Mouse (Mus musculus): ENCODE results near the gene Ncan. TPM values are rescaled to one million over a fixed set of nuclear protein-coding genes. Genes with fewer than 3 reads are reported as not detected.

The Ncan gene
- total RNA-seq (2023): 0.12 to 0.24 TPM (median 0.12 TPM) in 4 replicates

GRCm38 (mm10) chr8:70120667-70121066 lies at the start of gene Ncan:
Gene Ncan, minus strand, starts transcription at chr8:70120873.

GRCm38 (mm10) chr8:70139026-70139857 lies 18.6 kb upstream of the Ncan start, which contains the start of the genes Rfxank, Borcs8 and Mef2b:
Gene Rfxank, minus strand, starts transcription at chr8:70139154.
Gene Borcs8, plus strand, starts transcription at chr8:70139499.
Gene Mef2b, plus strand, starts transcription at chr8:70139711.

GRCm38 (mm10) chr8:70131166-70131883 lies 10.7 kb upstream of the Ncan start, which contains the start of gene Nr2c2ap:
Gene Nr2c2ap, plus strand, starts transcription at chr8:70131333.

GRCm38 (mm10) chr8:70083285-70083684 lies 37.4 kb downstream of the Ncan start, which contains the start of gene Hapln4:
Gene Hapln4, plus strand, starts transcription at chr8:70083457.

GRCm38 (mm10) chr8:70072441-70073069 lies 48.1 kb downstream of the Ncan start, which contains the start of gene Tm6sf2:
Gene Tm6sf2, plus strand, starts transcription at chr8:70072924.

Other genes with a start within 250 kb of the Ncan start
- gene Cilp2, start 233.2 kb downstream of the Ncan start, total RNA-seq (2023): 0.18 to 0.21 TPM in 2 of 4 replicates, not detected in the others
- gene Tssk6, start 218.7 kb downstream of the Ncan start, total RNA-seq (2023): 0.46 to 1.8 TPM (median 0.86 TPM) in 4 replicates
- gene Ndufa13, start 218.3 kb downstream of the Ncan start, total RNA-seq (2023): 46.4 to 56.3 TPM (median 47.7 TPM) in 4 replicates
- gene Yjefn3, start 218.2 kb downstream of the Ncan start, total RNA-seq (2023): 0.97 TPM in 1 of 4 replicates, not detected in the others
- gene Gatad2a, start 124.5 kb downstream of the Ncan start, total RNA-seq (2023): 91.2 to 119 TPM (median 106 TPM) in 4 replicates
- gene Mau2, start 78.1 kb downstream of the Ncan start, total RNA-seq (2023): 120 to 135 TPM (median 124 TPM) in 4 replicates
- 41.7 to 48.8 TPM (median 46.5 TPM) in 4 replicates for gene Sugp1, start 78.1 kb downstream of the Ncan start, total RNA-seq (2023)
- gene Tm6sf2, start 47.9 kb downstream of the Ncan start, total RNA-seq (2023): 0.41 to 0.42 TPM in 2 of 4 replicates, not detected in the others
- gene Hapln4, start 37.4 kb downstream of the Ncan start, total RNA-seq (2023): not detected in 4 replicates
- 26.8 to 34.5 TPM (median 33.3 TPM) in 4 replicates for gene Nr2c2ap, start 10.5 kb upstream of the Ncan start, total RNA-seq (2023)
- gene Rfxank, start 18.3 kb upstream of the Ncan start, total RNA-seq (2023): 29.2 to 34.9 TPM (median 32.5 TPM) in 4 replicates
- 47.1 to 58.2 TPM (median 52.7 TPM) in 4 replicates for gene Borcs8, start 18.6 kb upstream of the Ncan start, total RNA-seq (2023)
- 2.4 to 4.5 TPM (median 4.0 TPM) in 4 replicates for gene Mef2b, start 18.8 kb upstream of the Ncan start, total RNA-seq (2023)
- gene Tmem161a, start 51.5 kb upstream of the Ncan start, total RNA-seq (2023): 43.7 to 57.9 TPM (median 47.4 TPM) in 4 replicates
- 3.6 to 6.2 TPM (median 4.5 TPM) in 4 replicates for gene Slc25a42, start 91.4 kb upstream of the Ncan start, total RNA-seq (2023)
- gene Sugp2, start 113.4 kb upstream of the Ncan start, total RNA-seq (2023): 65.9 to 70.7 TPM (median 67.1 TPM) in 4 replicates
- 7.2 to 11.5 TPM (median 10.0 TPM) in 4 replicates for gene Armc6, start 113.6 kb upstream of the Ncan start, total RNA-seq (2023)
- 6.2 to 9.0 TPM (median 6.9 TPM) in 4 replicates for gene Homer3, start 162.0 kb upstream of the Ncan start, total RNA-seq (2023)
- 67.5 to 86.5 TPM (median 76.3 TPM) in 4 replicates for gene Ddx49, start 181.6 kb upstream of the Ncan start, total RNA-seq (2023)
- 94.5 to 110 TPM (median 108 TPM) in 4 replicates for gene Cope, start 181.6 kb upstream of the Ncan start, total RNA-seq (2023)
- not detected in 4 replicates for gene Cers1, start 194.9 kb upstream of the Ncan start, total RNA-seq (2023)
- gene Gdf1, start 208.9 kb upstream of the Ncan start, total RNA-seq (2023): not detected in 4 replicates
- gene Upf1, start 232.4 kb upstream of the Ncan start, total RNA-seq (2023): 68.7 to 78.5 TPM (median 70.9 TPM) in 4 replicates